Mouse (Mus musculus) lung, adult 2 months (tissue): Measurements from ENCODE around the gene Cd40.

Experiments used
- CTCF ChIP-seq: fragments of 200-500 bp; IDR thresholded peaks from 2 replicates; pipeline ENCODE4 v1.5.1; 2011; ENCODE audit warnings: mild to moderate bottlenecking, low read length, control low read depth; ENCODE audit not compliant: insufficient read depth
- POLR2A ChIP-seq: fragments of 200-500 bp; IDR thresholded peaks from 2 replicates; pipeline ENCODE4 v1.6.1; 2011; ENCODE audit warnings: low read depth, mild to moderate bottlenecking, control low read depth, low read length, borderline replicate concordance; ENCODE audit errors: extremely low read depth

DNA sequence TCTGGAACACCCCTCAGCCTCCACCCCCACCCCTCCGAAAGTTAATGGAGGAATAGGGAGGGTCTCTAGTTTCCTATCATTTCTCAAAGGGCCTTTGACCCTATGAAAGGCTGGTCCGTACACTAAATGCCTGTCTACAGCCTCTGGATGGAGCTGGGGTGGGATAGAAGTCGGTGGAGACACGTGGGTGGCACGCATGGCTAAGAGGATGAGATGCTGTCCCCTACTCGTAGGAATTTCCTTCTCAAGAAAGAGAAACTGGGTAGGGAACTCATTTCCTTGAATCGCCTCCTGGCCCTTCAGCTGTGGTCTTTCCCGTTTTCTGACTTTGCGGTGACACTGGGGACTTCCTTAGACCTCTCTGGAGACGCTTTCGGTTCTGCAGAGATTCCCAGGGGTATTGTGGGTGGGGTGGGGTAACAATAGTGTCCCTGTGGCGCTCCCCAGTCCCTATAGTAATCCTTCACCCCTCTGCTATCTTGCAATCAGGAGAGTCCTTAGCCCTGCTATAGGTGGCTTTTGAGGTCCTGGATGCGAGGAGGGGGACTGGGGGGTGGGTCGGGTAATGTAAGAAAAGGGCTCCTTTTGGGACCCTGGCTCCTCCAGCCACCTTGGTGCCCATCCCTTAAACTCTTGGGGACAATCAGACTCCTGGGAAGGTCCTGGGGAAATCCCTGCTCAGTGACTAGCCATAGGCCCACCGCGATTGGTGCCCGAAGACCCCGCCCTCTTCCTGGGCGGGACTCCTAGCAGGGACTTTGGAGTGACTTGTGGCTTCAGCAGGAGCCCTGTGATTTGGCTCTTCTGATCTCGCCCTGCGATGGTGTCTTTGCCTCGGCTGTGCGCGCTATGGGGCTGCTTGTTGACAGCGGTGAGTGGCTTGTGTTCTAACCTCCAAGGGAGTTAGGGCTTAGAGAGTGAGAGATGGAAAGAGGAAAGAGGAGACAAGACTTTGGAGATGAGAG lies at the start of gene Cd40:
- peak; percentile 93; the same call in 1 of the 2 replicates for TF ChIP-seq POLR2A
- no peak for TF ChIP-seq CTCF
